Mouse (Mus musculus) liver, adult 2 months (tissue): ENCODE data around the gene Phgdh. TPM values are rescaled to one million over a fixed set of nuclear protein-coding genes. Genes with fewer than 3 reads are reported as not detected.

Experiments used
- DNase-seq: peaks from one replicate; pipeline ENCODE4 v3.0.0-alpha.2; 2011; ENCODE audit warnings: low read depth, low spot score; ENCODE audit errors: extremely low read depth
- H3K27ac ChIP-seq: fragments of 200-500 bp; replicated peaks from 2 replicates; pipeline ENCODE4 v1.5.1; 2012; ENCODE audit warnings: low read depth, mild to moderate bottlenecking, control low read depth, inconsistent platforms, low read length; ENCODE audit not compliant: insufficient read depth
- H3K27me3 ChIP-seq: fragments of 200-500 bp; 2 replicates; pipeline ENCODE4 v1.6.1; 2012; ENCODE audit warnings: mild to moderate bottlenecking, moderate library complexity, low read length, inconsistent platforms; ENCODE audit not compliant: control insufficient read depth, insufficient read depth
- H3K36me3 ChIP-seq: fragments of 200-500 bp; 2 replicates; pipeline ENCODE4 v1.6.1; 2012; ENCODE audit warnings: low read length, inconsistent platforms; ENCODE audit not compliant: control insufficient read depth, insufficient read depth
- H3K4me1 ChIP-seq: fragments of 200-500 bp; 2 replicates; pipeline ENCODE4 v1.6.1; 2011; ENCODE audit warnings: low read length; ENCODE audit not compliant: control insufficient read depth, insufficient read depth
- H3K4me3 ChIP-seq: fragments of 200-500 bp; 2 replicates; pipeline ENCODE4 v1.5.1; 2011; ENCODE audit warnings: low read depth, mild to moderate bottlenecking, control low read depth, low read length, moderate library complexity; ENCODE audit not compliant: insufficient read depth
- H3K79me2 ChIP-seq: fragments of 200-500 bp; 2 replicates; pipeline ENCODE4 v1.6.1; 2012; ENCODE audit warnings: inconsistent platforms, mild to moderate bottlenecking, low read length, moderate library complexity; ENCODE audit not compliant: control insufficient read depth, insufficient read depth
- H3K9ac ChIP-seq: fragments of 200-500 bp; 2 replicates; pipeline ENCODE4 v1.6.1; 2012; ENCODE audit warnings: low read depth, mild to moderate bottlenecking, control low read depth, inconsistent platforms, low read length
- CTCF ChIP-seq: fragments of 200-500 bp; IDR thresholded peaks from 2 replicates; pipeline ENCODE4 v1.5.1; 2011; ENCODE audit warnings: low read depth, low read length, control low read depth
- POLR2A ChIP-seq: fragments of 200-500 bp; IDR thresholded peaks from 2 replicates; pipeline ENCODE4 v1.6.1; 2011; ENCODE audit warnings: low read length, control low read depth; ENCODE audit not compliant: insufficient read depth; ENCODE audit errors: extremely low read depth
- WGBS: fragments of 180-500 bp; shearing (Covaris S2); methylation state at CpG from one replicate; pipeline ENCODE4 v1.1.7; 2018; 5-methylcytosine and 5-hydroxymethylcytosine counted together
- polyA plus RNA-seq: library from polyadenylated mRNA; depleted of rRNA; stranded (reverse); fragments of >200 nt; gene quantifications from 2 replicates; pipeline ENCODE4 v1.2.3, GENCODE M21; 2012
- total RNA-seq: library from RNA; depleted of rRNA; stranded (reverse); fragments of >200 nt; gene quantifications from 2 replicates; pipeline ENCODE4 v1.2.3, GENCODE M21; 2014

The Phgdh gene
- total and polyA plus RNA-seq, 2 experiments: 0.48 to 0.92 TPM

DNA sequence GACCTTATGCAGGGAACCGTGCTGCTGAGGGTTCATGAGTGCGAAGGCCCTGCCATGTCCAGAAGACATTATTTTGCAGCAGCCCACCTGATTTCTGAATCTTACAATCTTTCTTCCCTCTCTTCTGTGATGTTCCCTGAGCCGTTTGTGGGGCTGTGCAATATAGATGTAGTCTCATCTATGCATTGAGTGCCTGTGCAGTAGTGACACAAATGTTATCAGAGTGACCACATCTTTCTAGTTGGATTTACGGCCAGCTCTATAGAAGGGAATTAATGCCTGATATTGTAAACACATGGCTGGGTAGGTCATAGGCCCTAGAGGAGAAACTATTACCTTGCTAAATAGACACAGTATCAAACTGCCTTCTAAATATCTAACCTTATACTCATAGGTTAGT is 39.5 kb downstream of the Phgdh start:
- Histone ChIP-seq H3K4me1 (0 out of 2 replicates have a peak, but pooled peaks cover under 1% of the 10 kb centered on the region), H3K27ac (no peak overlapping the region), H3K9ac (no peak overlapping the region), H3K27me3 (no peaks in the 10 kb centered on the region), H3K79me2 (no peaks in the 10 kb centered on the region), H3K4me3 (no peak overlapping the region), H3K36me3 (peaks cover 81% of the 10 kb centered on the region)
- DNase-seq: peak; percentile 29
- 84% methylated on average over 4 of the region's 4 CpGs for WGBS
- no peak for TF ChIP-seq POLR2A

DNA sequence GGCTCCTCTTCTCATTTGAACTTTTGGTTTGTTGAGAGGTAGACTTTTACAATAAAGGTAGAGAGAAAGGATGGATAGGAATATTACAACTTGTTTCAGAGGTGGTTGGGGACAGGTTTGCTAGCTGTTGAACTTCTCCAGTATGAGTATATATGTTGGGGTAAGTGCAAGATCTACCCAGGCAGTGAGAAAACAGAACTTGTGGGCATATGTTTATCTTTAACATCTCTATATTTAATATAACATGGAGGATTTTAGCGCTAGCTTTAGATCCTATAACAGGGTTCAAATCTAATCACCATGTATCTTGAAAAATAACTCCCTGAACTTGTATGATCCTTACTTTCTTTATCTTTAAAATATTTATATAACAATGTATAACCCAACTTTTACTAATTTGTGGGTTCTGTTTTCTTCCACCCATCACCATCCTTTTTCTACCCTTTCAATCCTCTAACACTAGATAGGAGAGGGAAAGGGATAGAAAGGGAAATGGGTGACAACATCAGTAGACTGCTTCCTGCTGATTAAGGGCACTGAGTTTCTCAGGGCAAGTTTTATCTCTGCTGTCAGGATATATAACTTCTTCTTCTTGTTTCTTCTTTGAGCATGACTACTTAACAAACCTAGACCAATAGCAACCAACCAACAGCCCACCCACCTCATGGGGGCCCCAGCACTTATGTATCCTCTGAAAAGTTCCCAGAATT is 40.2 kb downstream of the Phgdh start:
- DNase-seq: peak; percentile 14

DNA sequence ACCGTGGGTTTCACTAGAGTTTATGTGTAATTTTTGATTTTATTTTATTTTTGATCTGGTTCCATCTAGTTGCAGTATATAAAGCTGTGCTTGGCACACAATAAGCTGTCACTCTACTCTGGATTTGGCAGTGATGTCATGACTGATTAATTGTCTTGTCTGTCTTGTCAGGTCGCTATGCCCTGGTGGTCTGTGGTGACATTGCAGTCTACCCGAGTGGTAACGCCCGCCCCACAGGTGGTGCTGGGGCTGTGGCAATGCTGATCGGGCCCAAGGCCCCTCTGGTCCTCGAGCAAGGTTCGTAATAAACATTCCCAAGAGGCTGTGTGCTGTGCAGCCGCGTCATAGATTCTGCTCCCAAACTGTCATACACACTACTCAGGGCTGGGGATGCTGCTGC is 43.8 kb downstream of the Phgdh start:
- H3K9ac ChIP-seq: 0 out of 2 replicates have a peak overlapping the region, but pooled peaks have one; percentile 3
- TF ChIP-seq POLR2A (no peak), CTCF (peak; percentile 20; the same call in 1 of the 2 replicates)

More for the DNA sequence above, 40.2 kb downstream of the Phgdh start:
- 0 out of 2 replicates have a peak, but pooled peaks cover 2% of the 10 kb centered on the region for H3K4me1 ChIP-seq
- H3K27ac ChIP-seq: no peak overlapping the region
- H3K27me3 ChIP-seq: no peaks in the 10 kb centered on the region
- 94% methylated on average over 1 of the region's 1 CpGs for WGBS
- H3K79me2 ChIP-seq: no peaks in the 10 kb centered on the region
- H3K36me3 ChIP-seq: peaks cover 88% of the 10 kb centered on the region
- TF ChIP-seq CTCF (no peak), POLR2A (no peak)
- H3K9ac ChIP-seq: no peak overlapping the region
- no peak overlapping the region for H3K4me3 ChIP-seq

DNA sequence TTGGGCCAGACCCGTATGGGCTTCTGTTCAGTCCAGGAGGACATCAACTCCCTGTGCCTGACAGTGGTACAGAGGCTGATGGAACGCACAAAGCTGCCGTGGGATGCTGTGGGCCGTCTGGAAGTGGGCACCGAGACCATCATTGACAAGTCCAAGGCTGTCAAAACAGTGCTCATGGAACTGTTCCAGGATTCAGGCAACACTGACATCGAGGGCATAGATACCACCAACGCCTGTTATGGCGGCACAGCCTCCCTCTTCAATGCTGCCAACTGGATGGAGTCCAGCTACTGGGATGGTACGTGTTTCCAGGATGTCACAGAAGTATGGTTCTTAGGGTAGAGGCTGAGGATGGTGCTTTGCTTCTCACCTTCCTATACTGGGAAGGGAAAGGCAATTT is 48.7 kb downstream of the Phgdh start:
- DNase-seq: peak; percentile 68
- H3K4me3 ChIP-seq: no peak overlapping the region
- 35% methylated on average over 9 of the region's 9 CpGs for WGBS
- peaks cover 82% of the 10 kb centered on the region for H3K36me3 ChIP-seq
- 0 out of 2 replicates have a peak overlapping the region, but pooled peaks have one; percentile 1 for H3K27ac ChIP-seq
- peaks cover 17% of the 10 kb centered on the region for H3K4me1 ChIP-seq
- H3K27me3 ChIP-seq: no peaks in the 10 kb centered on the region
- H3K79me2 ChIP-seq: peaks cover 7% of the 10 kb centered on the region
- peak overlapping the region; percentile 21; the same call in 1 of the 2 replicates for H3K9ac ChIP-seq
- TF ChIP-seq CTCF: no peak
- no peak for TF ChIP-seq POLR2A

More for the DNA sequence above, 43.8 kb downstream of the Phgdh start:
- DNase-seq: peak; percentile 50
- WGBS: 76% methylated on average over 10 of the region's 10 CpGs
- Histone ChIP-seq H3K27me3 (no peaks in the 10 kb centered on the region), H3K79me2 (peaks cover 3% of the 10 kb centered on the region; the same call in 1 of the 2 replicates), H3K4me3 (no peak overlapping the region), H3K36me3 (peaks cover 94% of the 10 kb centered on the region), H3K27ac (no peak overlapping the region), H3K4me1 (peaks cover 8% of the 10 kb centered on the region)

DNA sequence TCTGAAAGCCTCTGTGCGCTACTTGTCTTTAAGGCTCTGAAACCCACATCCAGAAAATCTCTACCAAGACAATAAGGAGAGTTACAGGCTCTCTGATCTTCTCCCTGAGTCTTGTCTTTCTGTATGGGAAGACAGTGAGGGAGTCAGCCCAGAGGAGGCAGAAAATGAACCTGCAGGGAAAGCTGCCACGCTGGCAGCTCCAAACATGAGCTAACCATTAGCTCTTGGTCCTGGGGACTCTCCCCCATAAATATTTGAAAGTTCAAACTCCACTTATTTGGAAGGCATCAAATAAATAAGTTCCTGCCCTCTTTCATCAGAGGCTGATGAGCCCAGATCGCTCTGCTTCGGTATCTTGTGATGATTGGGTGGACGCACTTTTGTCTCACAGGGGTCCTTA is 56.6 kb downstream of the Phgdh start:
- peak overlapping the region; percentile 82 for H3K27ac ChIP-seq
- H3K4me3 ChIP-seq: peak overlapping the region; percentile 66
- H3K27me3 ChIP-seq: no peaks in the 10 kb centered on the region
- 21% methylated on average over 5 of the region's 5 CpGs for WGBS
- no peak for TF ChIP-seq POLR2A
- TF ChIP-seq CTCF: no peak
- H3K36me3 ChIP-seq: peaks cover 48% of the 10 kb centered on the region
- peak overlapping the region; percentile 82 for H3K9ac ChIP-seq
- H3K79me2 ChIP-seq: peaks cover 38% of the 10 kb centered on the region
- DNase-seq: peak; percentile 86
- peaks cover 11% of the 10 kb centered on the region for H3K4me1 ChIP-seq

DNA sequence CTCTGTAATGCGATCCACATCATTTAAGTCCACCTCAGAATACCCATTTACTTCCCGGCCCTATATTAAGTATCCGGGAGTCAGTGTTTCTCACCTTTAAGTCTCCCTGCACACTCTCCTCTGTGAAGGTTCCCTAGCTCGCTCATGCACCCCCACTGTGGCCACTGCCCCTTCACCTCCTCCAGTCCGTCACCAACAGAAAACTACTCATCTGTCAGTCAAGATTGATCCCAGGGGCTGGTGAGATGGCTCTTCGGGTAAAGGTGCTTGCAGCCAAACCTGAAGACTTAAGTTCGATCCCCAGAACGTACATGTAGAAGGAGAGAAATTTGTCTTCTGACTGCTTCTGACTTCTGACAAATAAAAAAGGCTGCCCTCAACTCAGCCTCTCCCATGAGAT is 57.4 kb downstream of the Phgdh start:
- peak; percentile 61 for DNase-seq
- Histone ChIP-seq H3K4me3 (peak overlapping the region; percentile 66), H3K79me2 (peaks cover 37% of the 10 kb centered on the region), H3K9ac (peak overlapping the region; percentile 82), H3K36me3 (peaks cover 41% of the 10 kb centered on the region), H3K4me1 (peaks cover 11% of the 10 kb centered on the region), H3K27ac (peak overlapping the region; percentile 82), H3K27me3 (no peaks in the 10 kb centered on the region)
- TF ChIP-seq CTCF: no peak
- TF ChIP-seq POLR2A: peak; percentile 52; the same call in 1 of the 2 replicates
- 27% methylated on average over 8 of the region's 8 CpGs for WGBS
